Mouse (Mus musculus) CH12F3 (cell line): ENCODE results near the gene Gm49387.
"Not testable (repeated sequence)": the region's sequence is repeated elsewhere in the genome, so short reads cannot be mapped to it uniquely, and the experiment has no call there.

Experiments used
- in situ Hi-C: fragments of 300-500 bp; cut with MboI; formaldehyde crosslinking; loops from 2 replicates; pipeline ENCODE4 v1.14.3; 2020; ENCODE audit warnings: low sequenced_read_pairs

Gm49387 gene

DNA sequence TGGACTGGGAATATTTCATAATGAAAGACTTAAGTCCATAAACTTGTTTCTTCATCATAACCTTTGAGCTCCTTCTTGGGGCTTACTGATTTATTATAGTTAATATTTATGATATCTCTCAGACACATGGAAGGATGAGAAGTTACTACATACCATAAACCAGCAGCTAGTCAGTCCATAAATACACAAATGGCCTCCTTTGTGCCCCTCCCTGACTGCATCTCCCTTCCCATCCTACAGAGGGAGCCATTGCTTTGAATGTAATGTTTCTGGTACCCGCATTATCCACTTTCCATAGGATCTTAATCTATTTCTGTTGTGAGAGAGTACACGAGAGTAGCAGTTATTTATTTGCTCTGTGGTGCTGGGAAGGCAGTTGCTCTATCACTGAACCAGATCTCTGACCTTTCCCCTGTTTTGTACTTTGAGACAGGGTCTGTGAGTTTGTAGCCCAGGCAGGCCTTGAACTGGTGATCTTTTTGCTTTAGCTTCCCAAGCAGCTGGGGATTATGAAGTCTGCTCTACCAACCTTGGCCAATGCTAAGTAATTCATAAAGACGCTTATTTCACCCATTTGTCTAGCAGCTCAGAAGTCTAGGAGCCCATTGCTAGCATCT, 4.4 kb upstream of the Gm49387 start:
- in situ Hi-C loops, result no loop called here

DNA sequence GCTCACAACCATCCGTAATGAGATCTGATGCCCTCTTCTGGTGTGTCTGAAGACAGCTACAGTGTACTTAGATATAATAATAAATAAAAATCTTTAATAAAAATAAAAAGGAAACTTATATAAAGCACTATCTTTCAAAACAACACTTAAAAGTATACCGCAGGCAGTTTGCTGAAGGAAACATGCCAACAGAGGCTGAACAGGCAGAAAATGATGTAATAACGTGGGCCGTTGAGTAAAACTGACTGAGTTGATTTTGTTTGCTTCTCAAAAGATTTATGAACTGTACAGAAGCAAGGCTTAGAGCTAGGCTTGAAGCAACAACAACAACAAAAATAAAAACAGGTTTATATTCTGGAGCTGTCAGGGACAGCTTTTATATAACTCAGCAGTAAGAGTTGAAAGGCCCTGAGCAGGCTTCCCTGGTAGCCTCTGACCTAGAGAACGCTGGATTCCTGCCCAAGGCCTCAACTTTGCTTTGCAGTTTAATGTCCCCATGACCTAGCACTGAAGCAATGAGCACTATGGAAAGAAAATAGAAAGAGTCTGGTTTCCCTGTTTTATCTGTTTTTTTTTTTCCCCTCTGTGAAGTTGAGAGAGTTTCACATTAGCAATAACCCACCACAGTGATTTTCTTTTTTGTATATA, 3.6 kb upstream of the Gm49387 start:
- in situ Hi-C loops, result no loop called here

DNA sequence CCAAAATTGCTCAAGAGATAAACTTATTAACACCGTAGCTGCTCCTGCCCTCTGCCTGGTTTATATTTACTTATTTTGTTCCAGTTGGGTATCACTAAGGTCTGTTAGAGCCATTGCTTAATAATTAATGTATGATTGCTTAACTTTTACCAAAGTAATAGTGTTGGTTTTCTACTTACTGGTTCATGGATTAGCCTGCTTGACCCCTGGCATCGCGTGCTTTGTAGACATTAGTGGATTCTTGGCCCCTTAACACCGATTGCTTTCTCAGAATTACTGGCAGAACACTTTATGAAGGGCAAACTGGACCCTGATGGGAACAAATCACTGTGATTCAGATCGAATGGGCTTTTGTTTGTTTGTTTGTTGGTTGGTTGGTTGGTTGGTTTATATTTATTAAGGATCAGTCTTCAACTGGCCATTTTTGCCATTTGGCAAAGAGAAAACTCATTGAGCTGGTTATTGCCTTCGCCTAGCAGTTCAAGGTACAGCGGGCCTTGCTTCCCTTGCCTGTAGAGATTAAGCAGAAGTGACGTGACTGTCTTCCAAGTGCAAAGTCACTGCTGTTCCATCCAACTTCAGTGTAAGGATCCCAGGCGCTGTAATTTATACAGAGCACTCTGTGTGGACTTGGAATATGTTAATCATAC, 953 bp upstream of the Gm49387 start:
- in situ Hi-C loops, result no loop called here

DNA sequence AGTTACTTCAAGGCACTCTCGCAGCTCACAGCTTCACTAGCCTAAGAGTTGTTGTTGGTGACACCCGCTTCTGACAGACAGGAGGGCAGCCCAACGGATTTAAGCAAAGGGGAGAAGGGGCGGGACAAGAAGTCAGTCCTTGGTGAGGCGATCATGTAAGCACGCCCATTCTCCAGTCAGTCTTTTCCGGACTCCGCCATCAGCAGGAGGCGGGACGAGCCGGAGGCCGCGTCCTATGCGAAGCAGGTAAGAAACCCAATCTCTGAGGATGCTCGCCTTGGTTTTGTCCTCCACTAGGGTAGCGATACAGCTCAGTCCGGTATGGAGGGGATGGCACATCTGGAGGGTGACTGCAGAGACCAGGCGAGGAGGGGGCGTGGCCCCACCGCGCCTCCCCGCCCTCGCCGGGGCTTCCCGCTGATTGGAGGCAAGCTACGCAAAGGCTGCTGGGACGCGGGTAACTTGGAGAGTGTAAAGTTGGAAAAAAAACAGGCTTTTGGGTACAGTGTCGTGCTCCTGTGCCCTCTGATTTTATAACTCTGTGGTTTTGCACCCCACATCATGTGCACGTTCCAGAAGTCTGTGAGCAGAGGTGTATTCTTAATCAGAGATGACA, 320 bp upstream of the Gm49387 start, which contains the start of the genes Btd and Hacl1:
Btd (plus strand) TSS at position 139 of the 616 bp plus-strand sequence.
Hacl1 (minus strand) TSS at position 397 of the 616 bp plus-strand sequence.
- in situ Hi-C loops, result no loop called here

DNA sequence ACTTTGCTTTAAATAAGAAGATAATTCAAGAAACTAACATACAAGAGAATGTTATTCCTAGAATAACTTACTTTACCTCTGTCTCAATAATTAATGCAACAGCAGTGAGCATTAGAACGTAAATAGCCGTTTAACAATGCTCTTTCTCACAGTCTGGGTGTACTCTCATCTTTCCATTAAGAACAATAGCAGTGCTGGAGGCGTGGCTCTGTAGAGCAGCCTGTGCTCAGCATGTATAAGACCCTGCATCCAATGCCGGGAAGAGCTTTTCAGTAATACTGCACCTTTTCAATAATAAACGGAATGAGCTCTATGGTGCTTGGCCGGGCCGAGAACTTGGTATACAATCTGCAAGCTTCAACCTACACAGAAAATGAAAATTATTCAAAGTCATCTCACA, 10.0 kb downstream of the Gm49387 start:
- in situ Hi-C loops, result no loop called here

DNA sequence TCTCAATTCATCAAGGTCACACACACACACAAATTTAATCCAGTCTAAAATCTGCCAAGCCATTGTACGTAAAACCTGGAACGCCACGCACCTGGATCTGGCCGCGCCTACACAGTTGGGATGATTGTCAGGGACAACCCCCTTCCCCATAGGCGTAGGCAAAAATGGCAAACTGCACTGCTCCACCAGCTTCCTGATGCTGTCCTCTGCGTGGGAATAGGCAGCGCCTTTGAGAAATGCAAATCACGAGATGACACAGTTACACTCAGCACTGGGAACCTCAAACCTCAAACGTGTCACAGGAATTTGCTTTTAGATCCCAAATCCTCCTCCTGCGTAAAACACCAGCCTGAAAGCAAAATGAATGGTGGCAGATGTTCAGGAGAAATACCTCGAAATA, 17.9 kb downstream of the Gm49387 start:
- in situ Hi-C loops, result no loop called here

DNA sequence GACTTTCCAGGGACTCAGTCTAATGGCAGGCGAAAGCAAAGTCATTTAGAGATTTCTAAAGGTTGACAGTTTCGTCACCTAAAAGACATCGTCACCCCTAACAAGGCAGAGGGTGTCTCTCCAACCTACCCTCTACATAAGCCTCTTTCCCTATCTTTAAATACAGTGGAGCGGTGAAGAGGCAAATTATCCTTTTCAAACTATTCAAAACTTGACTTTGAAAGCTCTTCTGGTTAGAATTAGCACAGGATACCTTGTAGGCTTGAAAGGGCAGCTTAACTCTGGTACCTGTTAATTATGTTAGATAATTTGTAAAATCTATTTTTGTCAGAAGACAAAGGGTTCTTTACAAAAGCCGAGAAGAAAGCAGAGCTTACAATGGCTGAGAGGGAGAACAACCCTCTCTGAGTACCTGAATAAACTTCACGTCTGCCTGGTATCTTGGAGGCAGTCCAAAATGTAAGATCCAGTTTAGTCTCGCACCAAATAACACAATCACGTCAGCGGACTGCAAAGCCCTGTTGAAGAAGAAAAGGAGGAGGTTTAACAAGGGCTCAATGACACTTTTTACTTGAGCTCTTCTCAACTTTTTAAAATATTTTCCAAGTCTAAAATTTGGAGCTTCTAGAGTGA, 20.0 kb downstream of the Gm49387 start:
- in situ Hi-C loops, result no loop called here

DNA sequence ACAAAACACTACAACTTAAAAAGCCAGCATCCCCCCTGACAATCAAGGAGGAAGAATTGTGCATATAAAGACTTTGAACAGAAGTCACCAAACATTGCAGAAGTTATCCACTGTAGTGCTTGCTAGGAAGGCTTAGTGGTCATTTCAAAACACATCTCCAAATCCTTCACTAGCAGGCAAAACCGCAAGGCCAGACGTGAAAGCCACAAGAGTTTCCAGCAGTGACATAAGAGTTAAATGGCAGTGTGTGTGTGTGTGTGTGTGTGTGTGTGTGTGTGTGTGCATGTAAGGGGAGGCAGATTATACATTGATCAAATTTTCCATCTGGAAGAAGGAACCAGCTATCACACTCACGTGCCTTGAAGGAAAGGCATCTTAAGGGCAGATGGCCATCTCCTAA, 22.7 kb downstream of the Gm49387 start:
- in situ Hi-C loops, result no loop called here

DNA sequence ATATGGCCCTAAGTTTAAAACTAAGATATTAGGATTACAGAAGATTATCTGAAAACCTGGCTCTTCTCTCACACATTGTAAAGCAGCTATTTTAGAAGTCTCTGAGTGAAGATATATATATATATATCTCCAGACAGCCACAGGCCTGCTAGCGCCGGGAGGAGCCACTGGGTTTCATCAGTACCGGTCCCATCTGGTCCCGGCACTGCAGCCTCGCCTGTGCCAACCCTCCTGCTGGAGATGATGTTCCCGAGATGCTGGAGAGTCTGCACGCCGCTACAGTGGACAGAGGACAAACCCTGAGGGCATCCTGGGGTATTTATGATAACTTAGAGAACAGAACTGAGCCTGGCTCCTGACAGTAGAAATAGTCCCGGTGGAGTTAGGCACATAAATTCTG, 23.5 kb downstream of the Gm49387 start:
- in situ Hi-C loops, result no loop called here

DNA sequence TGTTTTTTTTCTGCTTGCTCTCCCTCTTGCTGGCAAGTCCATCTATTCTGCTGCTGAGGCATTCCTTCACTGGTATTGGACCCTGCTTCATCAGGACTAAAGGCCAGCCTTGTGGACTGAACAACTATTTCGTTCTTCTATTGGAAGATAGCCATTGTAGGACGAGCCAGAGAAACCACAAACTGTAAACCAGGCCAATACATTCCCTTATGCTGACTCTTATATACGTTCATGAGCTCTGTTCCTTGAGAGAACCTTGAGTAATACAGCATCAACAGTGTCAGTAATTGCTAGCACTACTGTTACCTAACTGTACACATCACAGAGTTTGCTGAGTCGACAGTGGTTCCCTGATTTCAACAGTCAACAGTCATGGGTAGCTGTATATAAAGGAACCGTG, 27.0 kb downstream of the Gm49387 start:
- in situ Hi-C loops, result no loop called here

DNA sequence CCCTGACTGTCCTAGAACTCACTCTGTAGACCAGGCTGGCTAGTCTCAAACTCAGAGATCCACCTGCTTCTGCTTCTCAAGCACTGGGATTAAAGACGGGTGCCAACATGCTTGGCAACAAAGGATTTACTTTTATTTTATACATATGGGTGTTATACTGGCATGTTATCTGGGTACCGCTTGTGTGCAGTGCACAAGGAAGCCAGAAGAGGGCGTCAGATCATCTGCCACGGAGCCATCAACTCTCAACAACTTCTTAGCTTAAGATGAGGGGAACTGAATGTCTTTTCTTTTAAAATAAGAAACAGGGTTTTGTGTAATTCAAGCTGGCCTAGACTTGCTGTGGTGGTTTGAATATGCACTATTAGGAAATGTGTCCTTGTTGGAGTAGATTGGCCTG, 28.7 kb downstream of the Gm49387 start:
- in situ Hi-C loops, result no loop called here

DNA sequence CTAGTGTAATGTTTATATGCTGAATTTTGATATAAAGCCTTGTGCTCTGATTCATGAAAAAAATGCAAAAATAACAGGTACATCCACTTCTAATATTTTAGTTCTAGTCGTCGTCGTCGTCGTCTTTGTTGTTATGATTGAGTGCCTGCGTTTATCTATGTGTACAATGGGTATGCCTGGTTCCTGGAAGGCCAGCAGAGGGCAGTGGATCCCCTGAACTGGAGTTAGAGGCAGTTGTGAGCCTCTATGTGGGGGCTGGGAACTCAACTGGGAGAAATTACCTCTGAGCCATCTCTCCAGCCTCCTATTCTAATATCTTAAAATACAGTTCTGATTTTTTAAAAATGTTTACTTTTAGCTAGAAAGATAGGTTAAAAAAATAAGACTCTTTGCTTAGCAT, 35.2 kb downstream of the Gm49387 start:
- in situ Hi-C loops, result loop anchor here (5.0 kb wide), 1 partner anchor 83 kb away; no protein-coding TSS in a partner anchor

DNA sequence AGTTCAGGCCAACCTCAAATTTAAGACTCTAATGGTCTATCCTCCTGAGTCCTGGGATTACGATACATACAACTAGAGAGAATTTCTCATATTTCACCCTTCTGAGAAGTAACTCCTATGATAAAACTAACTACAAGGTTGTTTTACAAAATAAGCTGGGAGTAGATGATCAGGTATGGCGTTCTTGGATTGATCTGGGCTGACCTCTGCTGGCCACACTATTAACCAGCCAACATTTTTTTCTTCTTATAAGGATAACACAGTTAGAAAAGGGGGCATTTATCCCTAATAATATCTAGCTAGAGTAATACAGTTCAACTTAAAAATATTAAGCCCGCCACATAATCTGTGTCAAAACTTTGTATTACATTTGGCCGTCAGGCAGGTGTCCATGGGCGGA, 35.8 kb downstream of the Gm49387 start:
- in situ Hi-C loops, result loop anchor here (5.0 kb wide), 1 partner anchor 83 kb away; no protein-coding TSS in a partner anchor

DNA sequence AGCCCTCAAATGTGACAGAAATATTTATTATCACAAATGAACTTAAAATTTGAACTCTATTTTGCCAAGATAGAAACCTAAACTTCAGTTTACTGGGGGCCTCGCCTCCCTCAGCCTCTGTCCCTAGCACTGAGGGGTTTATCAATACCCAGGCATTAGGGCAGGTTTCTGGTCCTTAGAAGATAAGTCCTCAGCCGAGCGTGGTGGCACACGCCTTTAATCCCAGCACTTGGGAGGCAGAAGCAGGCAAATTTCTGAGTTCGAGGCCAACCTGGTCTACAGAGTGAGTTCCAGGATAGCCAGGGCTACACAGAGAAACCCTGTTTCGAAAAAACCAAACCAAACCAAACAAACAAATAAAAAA, 38.1 kb downstream of the Gm49387 start:
- in situ Hi-C loops, result not testable (repeated sequence)

DNA sequence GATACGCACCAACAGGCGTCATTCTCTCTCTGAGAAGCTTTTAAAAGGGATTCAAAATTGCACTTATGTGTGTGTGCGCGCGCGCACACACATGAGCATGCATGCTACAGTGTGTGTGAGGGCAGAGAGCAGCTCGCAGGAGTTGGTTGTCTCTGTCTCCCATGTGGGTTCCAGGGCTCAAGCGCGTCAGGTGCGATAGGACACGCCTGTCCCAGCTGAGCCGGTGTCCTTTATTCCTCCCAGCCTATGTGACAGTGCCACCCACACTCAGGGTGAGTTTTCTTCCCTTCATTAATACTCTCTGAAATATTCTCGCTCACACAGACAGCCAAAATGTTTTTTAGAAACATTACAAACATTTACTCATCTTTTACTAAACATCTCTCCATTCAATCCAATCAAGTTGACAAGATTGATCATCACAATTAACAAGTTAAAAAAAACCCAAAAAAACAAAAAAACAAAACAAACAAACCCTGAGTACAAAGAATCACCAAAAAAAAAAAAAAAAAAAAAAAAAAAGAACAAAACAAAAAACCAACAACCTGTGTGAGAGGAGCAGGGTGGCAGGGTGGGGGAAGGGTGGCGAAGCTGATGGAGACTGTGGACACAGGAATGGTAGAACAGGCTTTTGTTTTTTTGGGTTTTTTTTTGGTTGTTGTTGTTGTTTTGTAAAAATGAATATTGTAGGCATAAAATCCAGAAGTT, 38.6 kb downstream of the Gm49387 start:
- in situ Hi-C loops, result no loop called here

DNA sequence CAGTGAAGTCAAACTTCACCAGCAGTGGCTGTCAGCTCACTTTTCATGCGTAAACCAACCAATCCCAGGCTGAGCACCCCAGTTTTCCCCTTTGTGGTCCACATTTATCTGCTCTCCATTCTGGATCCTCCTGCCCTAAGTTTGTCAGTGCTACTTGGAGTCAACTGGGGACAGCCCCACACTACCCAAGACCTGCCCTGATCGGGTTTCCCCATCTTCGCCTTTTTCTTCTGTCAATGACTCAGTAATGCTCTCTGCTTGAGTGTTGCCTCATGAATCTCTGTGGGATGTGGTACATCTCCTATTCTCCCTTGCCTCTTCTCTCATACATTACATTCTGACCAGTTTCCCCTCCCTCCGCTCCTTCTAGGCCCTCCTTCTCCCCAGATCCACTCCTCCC, 43.2 kb downstream of the Gm49387 start:
- in situ Hi-C loops, result no loop called here

DNA sequence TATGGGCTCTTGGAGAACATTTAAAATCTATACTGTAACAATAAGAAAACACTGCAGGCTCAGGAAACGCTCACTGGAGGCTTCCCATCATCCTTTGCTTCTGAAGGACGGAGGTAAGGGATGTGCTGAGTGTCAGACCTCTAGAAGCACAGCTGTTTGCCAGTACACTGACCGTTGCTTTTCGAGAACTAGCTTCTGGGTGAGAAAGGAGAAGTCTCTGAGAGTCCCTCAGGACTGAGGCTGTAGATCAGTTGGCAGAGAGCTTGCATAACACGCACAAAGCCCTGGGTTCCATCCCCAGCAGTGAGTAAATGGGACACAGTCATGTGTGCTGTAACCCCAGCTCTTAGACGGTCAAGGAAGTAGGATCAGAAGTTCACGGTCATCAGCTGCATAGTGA, 44.3 kb downstream of the Gm49387 start:
- in situ Hi-C loops, result no loop called here

DNA sequence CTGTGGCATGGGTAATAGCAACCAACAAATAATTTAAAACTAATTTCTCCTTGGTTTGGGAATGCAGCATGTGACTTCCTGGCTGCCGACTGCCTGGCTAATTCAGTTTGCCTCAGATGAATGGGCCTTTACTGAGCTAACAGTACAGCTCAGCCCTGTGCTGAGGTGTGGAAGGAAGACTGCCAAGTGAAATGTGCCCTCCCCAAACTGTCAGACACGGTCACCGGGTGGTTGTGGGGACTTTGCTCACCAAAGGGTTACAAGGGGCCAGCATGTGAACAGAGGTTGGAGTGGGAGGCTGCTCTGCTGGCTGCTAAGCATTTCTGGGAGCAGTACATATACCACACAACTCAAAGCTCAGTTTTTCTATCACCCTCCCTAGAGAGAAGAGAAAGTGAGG, 46.0 kb downstream of the Gm49387 start:
- in situ Hi-C loops, result no loop called here

DNA sequence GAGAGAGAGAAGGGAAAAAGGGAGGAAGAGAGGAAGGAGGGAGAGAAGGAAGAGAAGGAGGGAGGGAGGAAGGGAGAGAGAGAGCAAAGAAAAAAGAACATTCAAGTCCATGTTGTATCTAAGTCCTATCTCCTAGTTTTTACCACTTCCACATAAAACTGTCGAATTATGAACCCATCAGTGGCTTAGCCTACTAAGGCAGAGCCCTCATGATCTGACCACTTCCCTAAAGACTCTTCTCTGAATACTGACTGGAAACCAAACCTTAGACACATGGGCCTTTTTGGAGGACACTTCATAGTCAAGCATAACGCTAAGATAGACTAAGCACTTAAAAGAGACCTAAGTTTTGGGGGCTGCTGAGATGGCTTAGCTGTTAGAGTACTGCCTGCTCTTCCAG, 47.6 kb downstream of the Gm49387 start:
- in situ Hi-C loops, result no loop called here

DNA sequence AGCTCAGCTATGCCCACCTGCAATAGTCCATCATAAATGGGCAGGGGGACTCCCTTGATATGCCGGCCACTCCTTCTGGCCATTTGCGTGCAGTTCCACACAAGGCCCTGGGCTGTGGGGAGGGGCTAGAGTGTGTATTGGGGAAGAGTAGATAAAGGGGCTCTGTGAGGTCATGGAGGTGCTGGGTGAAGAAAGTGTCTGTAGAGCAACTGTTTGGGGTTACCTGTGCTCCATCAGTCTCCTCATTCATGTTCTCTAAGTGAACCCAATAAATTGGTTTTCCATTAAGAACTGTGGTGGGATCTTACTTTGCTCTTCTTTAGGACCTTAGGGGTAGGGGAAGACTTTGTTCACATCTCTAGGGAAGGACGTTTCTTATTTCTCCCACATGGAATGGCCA, 49.4 kb downstream of the Gm49387 start, which contains the start of gene Colq:
Colq (minus strand) TSS at position 101 of the 400 bp plus-strand sequence.
- in situ Hi-C loops, result no loop called here

DNA sequence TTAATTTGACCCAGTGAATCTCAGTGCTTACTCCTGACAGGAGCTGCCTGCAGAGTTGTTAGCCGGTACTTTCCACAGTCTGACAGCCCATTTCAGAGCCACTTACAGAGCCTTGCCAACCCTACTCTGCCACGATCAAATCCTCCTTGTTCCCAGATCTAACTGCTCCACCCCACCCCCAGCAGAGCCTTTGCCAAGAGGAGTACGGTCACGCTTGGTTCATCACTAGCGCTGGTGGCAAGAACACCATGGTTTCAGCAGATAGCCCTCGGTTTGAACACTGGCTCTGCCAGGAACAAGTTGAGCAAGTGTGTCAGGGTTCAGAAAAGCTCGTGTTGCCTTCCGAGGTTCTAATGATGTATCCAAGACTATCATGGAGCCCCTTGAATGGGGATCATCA, 54.2 kb downstream of the Gm49387 start:
- in situ Hi-C loops, result no loop called here
